Mouse (Mus musculus) mesoderm, embryonic 11.5 days (tissue): ENCODE data around the gene Olfr1415.
"Not testable (repeated sequence)": the region's sequence is repeated elsewhere in the genome, so short reads cannot be mapped to it uniquely, and the experiment has no call there.

ENCODE experiments used
- DNase-seq: peaks from one replicate; pipeline ENCODE4 v3.0.0-alpha.2; 2012; ENCODE audit warnings: low read depth, low spot score

Olfr1415 gene

DNA sequence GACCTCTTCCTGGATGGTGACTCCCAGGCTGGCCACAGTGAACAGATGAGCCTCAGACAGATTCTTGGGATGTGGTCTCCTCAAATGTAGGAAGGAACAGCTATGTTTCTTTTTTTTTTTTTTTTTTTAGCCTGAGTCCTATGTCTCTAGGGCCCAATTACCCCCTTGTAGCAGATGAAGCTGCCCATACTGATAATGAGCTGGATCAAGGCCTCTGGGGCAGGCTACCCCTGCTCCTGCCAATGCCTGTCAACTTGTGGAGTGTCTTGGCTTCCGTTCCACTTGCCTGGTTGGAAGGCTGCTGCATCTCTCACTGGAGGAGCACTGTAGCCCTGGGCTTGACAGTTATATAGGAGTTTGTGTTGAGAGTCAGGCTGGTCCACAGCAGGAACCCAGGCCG lies at the start of gene Olfr1415:
TSS of gene Olfr1415 (minus strand) at position 101 of the 400 bp plus-strand sequence.
- DNase-seq: no peak

DNA sequence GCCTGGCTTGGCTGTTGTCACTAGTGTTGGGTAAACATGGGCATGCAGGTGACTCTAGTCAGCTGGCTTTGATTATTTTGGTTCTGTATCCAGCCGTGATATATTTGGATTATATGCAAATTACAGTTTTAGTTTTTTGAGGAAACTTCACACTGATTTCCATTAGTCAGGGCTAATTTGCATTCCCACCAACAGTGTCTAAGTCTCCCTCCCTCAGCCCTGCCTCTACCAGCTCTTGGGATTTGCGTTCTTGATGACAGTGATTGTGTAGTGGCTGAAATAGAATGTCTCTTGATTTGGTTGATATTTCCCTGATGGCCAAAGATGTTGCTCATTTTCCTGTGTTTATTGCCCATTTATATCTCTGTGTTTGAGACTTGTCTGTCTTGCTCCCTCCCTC lies 43.2 kb upstream of the Olfr1415 start:
- DNase-seq: no peak

DNA sequence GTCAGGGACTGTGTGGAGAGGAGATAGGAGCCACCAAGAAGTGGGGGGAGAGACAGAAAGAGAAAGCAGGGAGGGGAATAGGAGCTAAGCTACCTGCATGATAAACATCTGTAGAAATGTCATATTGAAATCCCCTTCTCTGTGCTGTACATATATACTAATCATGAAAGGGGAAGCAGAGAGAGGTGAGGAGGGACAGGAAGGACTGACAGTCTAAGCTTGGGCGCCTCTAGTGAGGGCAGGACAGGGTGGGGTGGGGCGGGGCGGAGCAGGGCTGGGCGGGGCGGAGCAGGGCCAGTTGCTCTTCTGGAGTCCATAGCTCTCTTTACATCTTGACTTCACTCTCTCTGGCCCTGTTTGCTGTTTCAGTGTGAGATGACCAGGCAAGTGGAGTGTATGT lies 41.1 kb upstream of the Olfr1415 start:
- DNase-seq: no peak

DNA sequence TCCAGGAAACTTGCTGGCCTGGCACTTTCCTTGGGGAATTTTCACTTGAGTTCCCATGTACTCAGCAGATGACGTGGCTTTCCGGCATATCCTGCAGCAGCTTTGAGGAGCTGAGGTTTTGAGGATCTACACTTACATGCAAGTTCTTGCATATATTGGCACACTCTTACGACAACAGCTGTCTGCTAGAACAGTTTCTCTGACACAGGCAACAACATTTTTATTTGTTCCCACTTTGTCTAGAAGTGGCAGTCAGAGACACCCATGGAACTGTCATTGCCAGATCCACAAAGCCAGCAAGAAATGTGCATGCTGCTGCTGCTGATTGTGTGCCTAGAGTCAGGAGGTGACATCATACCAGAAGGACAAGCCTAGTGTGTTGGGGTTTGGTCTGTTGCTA lies 27.9 kb upstream of the Olfr1415 start:
- DNase-seq: no peak

DNA sequence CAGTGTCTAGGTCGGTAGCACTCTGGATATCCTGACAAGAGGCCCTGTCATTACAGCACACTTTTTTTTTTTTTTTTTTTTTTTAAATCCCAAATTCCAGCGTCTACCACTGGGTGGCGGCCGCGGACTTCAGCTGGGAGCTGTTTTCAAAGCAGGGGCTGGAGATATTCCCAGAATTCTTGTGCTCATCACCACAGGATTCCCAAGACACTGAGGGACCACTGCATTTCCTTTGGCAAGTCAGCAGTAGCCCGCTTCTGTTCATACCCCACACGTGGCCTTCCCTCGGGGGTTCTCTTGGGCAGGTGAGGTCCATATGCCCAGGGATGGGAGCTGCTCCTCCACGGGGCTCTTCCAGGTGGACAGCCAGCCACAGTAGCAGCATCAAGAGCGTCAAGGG lies 25.5 kb upstream of the Olfr1415 start:
- DNase-seq: peak; percentile 72

DNA sequence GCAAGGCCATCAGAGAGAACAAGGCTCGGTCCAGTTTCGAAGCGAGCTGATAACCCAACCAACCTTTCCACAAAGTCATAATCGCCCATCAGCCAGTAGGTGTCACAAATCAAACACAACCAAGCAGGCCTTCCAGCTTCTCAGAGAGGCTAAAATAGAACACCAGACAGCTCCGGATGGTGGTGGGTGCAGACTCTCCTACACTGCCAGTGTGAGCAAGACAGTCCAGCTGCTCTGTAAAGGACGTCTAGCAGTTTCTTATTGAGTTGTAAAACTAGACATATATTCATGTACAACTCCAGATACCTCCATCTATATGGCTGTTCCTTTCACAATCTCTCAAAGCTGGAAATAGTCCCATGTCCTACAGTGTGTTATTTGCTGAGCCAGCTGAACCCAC lies 23.1 kb upstream of the Olfr1415 start:
- no peak for DNase-seq

DNA sequence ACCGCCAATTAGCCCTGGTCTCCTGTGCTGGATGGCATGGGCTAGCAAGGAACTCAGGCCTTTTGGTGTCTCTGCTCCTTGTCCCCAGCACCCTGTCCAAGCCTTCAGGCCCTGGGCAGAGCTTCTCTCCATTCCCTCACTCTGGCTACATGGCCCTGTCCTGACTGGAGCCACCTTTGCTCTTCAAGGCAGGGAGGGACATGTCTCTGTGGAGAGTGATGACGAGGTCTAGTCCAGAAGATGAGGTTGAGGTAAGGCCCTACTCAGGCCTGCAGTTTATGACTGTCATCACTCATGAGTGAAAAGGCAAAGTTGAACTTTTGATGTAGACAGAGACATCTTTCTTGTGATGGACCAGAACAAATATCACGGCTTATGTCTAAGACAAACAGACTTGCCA lies 22.7 kb upstream of the Olfr1415 start, which contains the start of gene Olfr1414:
TSS of gene Olfr1414 (minus strand) at position 101 of the 400 bp plus-strand sequence.
- DNase-seq: no peak

DNA sequence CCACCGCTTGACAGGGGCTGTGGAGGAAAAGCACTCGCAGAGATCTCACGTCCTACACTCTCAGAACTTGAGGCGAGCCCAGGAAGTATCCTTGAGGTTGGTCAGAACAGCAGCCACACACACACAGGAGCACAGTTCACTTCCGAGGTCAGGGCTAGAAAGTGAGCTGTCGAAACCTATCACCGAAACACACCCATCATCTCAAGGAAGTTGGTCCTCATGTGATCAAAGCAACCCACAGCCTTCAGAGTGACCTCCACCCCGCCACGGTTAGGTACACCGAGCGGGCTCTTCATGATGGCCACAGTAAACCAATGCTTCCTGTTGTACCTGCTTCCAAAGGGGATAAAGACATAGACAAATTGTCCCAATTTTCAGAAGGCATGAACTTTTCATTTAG lies 19.5 kb upstream of the Olfr1415 start:
- DNase-seq: no peak

DNA sequence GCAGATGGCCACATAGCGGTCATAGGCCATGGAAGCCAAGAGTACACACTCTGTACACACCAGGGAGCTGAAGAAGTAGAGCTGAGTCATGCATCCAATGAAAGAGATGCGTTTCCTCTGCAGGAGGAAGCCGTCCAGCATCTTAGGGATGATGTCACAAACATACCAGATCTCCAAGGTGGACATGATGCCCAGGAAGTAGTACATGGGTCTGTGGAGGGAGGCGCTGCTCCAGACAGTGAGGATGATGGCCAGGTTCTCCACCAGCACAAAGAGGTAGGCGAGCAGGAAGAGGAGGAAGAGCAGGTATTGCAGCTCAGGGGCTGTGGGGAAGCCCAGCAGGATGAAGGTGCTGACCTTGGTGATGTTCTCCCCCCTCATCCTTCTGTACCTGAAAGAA lies 15.7 kb upstream of the Olfr1415 start:
- DNase-seq: not testable (repeated sequence)

DNA sequence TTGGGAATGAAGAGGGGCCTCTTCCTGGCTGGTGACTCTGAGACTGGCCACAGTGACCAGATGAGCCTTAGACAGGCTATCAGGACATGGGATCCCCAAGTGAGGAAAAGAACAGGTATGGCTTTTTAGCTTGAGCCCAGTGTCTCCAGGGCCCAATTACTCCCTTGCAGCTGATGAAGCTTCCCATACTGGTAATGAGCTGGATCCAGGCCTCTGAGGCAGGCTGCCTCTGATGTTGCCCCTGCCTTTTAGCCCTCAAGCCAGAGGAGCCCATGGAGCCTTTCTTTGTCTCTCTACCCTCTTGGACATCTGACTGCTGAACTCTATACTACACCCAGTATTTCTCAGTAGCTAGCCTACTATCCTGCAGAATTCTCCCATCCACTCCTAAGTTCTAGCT lies 10.9 kb downstream of the Olfr1415 start, which contains the start of gene Olfr1416:
TSS of gene Olfr1416 (minus strand) at position 101 of the 400 bp plus-strand sequence.
- no peak for DNase-seq

DNA sequence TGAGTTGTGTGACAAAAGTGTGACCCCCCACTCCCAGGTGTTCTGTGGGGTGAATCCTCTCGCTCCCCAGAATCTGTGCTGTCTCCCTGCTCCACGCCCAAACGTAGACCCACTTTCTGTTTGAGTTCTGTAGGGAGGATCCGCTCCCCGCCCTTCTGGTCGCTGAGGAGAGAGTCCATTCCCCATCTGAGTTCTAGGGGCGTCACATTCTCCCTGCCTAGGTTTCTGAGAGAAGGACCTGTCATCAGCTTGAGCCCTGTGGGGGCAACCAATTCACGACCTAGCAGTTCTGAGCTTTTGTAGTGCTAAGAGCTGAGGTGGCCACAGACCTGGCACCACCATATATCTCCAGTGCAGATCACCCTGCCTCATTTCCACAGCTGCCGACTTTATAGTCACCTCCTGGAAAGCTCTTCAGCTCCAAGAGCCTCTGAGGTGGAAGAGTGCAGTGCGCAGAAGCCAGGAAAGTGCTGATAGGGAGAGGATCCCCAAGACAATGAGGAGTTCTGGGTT lies 21.8 kb downstream of the Olfr1415 start:
- no peak for DNase-seq

DNA sequence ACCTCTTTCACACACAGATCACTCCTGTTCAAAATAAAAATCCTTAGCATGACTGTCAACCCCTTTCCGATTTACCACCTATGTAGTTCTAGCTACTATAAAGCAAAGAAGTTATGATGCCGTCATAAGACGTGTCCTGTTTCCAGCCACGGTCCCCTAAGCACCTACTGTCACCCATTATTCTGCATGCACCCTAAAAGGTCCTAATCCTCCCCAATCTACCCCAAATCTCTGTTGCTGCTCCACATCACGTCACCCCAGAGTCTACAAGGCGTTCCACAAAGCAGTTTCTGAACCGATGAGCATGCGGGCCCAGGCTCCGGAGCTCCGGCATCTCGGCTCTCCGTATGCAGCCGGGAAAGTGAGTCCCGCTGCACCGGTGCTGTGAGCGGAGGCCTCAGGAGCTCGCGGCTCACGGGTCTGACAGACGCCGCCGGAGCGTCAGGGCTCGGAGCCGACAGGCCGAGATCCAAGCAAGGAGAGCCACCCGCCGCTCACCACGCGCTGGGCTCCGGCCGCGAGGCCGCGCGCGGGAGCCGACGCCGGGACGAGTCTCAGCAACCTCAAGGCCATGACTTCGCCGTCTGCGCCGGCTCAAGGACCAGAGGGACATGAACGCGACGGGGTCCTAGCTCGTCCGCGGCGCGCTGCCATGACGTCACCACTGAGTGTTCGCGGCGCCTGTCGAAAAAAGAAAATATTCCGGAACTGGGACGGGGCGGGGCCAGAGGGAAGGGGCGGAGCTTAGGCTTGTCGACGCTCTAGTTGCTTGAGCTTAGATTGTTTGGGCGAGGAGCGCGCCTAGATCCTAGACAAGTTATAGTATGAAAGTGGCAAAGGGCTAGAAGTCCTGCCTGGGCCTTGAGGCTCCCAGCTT lies 22.5 kb downstream of the Olfr1415 start, which contains the start of gene Ndufa10:
TSS of gene Ndufa10 (minus strand) at position 696 of the 877 bp plus-strand sequence.
- peak; percentile 94 for DNase-seq

DNA sequence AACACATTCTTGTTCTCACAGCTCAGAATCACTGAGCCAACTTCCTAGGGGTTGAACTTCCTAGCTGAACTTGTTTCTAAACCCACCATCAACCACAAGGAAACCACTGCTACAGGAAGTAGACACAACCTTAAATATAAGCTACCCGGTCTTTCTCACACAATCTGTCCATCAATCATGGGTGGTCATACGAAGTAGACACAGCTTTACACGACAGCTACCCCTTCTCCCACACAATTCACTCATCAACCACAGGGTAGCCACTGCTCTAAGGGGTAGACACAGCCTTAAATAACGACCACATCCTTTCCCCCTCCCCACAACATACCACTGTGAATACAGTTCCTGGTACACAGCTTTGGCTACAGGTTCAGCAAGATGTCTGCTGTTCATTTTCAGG lies 27.0 kb downstream of the Olfr1415 start:
- no peak for DNase-seq

DNA sequence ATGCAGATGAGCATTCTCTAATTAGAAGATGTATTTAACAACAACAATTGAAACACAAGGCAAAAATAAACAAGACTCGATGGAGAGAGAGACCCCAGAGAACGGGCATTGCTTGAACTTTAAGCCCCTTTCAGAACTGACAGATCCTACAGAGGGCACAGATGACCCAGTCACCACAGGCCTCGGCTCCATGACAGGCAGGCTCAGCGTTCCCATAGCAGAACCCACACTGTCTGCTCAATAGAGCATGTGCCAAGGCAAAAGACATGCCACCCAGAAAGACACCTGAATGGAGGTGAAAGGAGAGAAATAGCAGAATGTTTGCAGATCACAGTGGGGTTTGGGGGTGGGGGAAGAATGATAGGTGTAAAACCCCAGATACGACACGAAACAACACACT lies 37.5 kb downstream of the Olfr1415 start:
- no peak for DNase-seq

DNA sequence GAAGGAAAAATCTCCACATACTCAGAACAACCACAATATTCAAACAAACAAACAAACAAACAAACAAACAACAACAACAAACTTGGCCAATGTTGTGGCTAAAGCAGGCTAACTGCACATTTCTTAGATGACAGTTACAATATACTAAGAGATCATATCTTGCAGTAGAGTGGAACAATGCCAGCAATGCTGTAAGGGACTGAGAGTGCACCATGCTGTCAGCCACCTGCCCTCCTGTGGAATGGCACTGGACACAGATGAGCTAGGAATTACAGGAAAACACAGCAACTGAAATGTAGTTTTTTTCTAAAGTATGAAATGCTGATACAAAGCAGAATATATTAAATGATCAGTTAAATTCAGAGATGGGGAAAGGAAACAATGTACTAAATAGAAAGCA lies 38.1 kb downstream of the Olfr1415 start:
- no peak for DNase-seq

DNA sequence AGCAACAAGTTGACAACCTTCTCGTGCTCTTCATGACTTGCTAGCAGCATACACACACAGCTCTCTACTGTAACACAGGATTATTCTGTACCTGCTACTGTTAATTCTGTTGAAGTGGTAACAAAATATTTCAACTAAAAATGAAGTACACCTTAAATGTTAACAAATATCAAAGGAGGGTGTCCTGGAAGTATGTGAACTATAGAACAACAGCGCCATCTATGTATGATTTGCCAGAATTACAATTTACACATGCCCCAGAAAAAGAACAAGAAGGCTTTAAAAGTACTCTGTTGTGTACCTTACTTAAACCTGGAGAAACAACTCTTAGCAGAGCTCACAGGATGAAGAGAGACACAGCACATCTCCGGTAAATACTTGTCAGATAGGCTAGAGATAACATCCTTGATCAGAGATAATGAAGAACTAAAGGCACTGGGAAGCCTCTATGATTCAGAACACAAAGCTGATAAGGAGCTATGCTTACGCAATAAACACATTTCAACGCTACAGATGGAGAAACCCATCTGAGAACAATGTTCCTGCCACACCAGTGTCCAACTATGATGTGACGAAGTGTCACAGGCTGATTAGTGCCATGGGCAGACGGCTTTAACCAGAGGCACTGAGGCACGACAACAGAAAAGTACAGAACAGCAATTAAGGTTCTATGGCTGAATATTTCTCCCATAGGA lies 42.0 kb downstream of the Olfr1415 start:
- DNase-seq: peak; percentile 55

DNA sequence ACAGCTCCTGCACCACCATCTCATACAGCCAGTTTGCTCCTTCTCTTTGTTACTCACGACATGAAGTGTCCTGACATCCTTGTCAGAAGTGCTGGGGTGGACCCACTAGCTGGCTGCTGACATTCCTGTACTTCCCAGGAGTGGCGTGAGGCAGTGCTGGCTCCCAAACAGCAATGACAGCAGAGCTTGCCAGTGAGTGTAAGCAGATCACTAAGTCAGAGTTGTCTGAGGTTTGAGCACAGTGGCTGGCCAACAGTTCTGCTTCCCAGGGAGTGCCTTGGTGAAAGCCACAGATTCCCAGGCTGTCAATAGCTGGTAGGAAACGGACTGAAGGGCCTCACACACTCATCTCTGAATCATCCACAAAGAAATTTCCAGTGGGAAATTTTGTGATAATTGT lies 47.6 kb downstream of the Olfr1415 start:
- DNase-seq: no peak

DNA sequence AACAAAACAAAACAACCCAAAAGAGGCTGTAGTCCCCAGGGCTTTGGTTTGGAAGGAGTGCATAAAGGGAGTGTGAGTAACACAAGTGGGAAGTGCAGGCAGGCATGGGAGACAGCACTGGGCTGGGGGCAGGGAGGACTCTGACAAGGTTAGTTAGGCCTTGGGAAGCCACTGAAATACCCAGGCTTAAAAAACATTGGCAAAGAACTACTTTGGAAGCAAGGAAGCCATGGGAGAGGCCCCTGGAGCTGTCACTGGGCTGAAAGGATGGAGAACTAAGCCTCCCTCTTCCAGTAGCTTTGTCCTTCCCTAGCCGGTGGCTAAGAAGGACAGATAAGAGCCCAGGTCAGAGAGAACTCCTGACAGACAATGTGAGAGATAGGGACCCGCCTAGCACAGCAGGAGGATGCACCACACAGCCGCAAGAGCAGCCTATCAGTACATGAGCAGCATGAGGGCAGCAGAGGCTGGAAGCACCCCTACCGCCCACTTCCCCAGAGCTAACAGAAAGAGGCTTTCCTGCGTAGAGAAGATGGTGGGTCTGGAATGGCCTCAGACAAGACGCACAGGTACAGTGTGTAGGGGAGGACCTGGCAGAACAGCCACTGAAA lies 54.3 kb downstream of the Olfr1415 start:
- DNase-seq: no peak

DNA sequence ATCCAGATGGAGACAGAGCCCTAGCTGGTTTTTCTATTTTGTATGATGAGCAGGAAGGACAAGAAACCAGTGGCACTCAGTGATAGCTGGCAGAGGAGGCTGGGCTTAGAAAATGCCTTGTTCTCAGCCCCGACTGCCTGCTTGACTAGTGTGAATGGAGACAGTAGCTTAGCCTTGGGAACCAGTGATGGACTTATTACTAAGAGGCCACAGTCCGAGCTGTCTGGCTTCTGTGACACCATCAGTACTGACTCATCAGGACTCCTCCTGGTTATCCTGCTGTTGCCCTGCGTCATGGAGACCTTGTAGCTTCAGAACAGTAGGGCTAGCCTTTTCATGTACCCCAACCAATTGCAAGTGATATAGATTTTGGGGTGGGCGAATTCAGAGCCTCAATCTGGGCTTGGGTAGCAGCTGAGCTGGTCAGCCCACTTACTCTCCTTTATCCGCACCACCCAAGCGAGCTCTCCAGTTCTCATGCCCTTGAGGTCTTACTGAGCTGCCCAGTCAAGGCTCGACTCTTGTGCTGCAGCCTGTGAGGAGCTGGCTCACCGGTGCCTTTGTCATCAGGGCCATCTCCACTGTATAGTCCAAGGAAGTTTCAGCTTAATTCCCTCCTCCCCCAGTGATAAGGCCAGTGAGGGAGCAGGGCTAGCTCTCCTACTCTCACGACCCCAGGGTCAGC lies 55.7 kb downstream of the Olfr1415 start:
- no peak for DNase-seq
